Mouse (Mus musculus) MEL (cell line): Measurements from ENCODE around the gene Zbtb20.

Source experiments
- CTCF ChIP-seq, 3 experiments: IDR thresholded peaks in 2 of 3; conservative IDR thresholded peaks in 1 of 3; 2 replicates each; pipeline ENCODE4 v1.5.1; 2011 to 2012; ENCODE audit warnings: low read length in 3 of 3, low read depth in 2 of 3, mild to moderate bottlenecking in 2 of 3, improper control_type of control experiment in 1 of 3, inconsistent platforms in 1 of 3, mixed read lengths in 1 of 3, moderate library complexity in 1 of 3; ENCODE audit not compliant: control insufficient read depth in 1 of 3, insufficient read depth in 1 of 3, poor library complexity in 1 of 3, severe bottlenecking in 1 of 3
- POLR2A ChIP-seq, 2 experiments: IDR thresholded peaks; 2 replicates each; pipeline ENCODE4 v1.6.1; 2011 to 2012; ENCODE audit warnings: low read length in 2 of 2, mild to moderate bottlenecking in 2 of 2, control low read depth in 1 of 2, improper control_type of control experiment in 1 of 2, low read depth in 1 of 2, moderate library complexity in 1 of 2; ENCODE audit not compliant: control insufficient read depth in 1 of 2, insufficient read depth in 1 of 2, poor library complexity in 1 of 2
- RAD21 ChIP-seq: IDR thresholded peaks from 2 replicates; pipeline ENCODE4 v1.6.1; 2011; ENCODE audit warnings: mild to moderate bottlenecking, low read depth, low read length, improper control_type of control experiment
- ZNF384 ChIP-seq: IDR thresholded peaks from 2 replicates; pipeline ENCODE4 v1.6.1; 2012; ENCODE audit warnings: low read depth, mild to moderate bottlenecking, inconsistent platforms, low read length, improper control_type of control experiment

- no peak for TF ChIP-seq CTCF (IDR thresholded peaks at IDR 0.05 in 2 of 3, conservative IDR thresholded peaks at IDR 0.05 in 1 of 3; ENCODE audit: control insufficient read depth in 1 of 3, insufficient read depth in 1 of 3, low read depth in 2 of 3, low read length in 3 of 3, poor library complexity in 1 of 3, severe bottlenecking in 1 of 3)
- no peak for TF ChIP-seq RAD21
- no peak for TF ChIP-seq ZNF384
- TF ChIP-seq POLR2A (IDR thresholded peaks at IDR 0.05; ENCODE audit: control insufficient read depth in 1 of 2, insufficient read depth in 1 of 2, low read depth in 1 of 2, low read length in 2 of 2, poor library complexity in 1 of 2) = no peak
These were observed 410.6 kb downstream of the Zbtb20 start for GRCm38 (mm10) chr16:43286319-43286718.
